17 mouse cellular contexts compared by ENCODE assay signal in genomic region chr4:32386346-32386745, GRCm38 (mm10).
DNase-seq lines count a peak whose midpoint lies in the region; ATAC-seq and TF ChIP-seq lines count a peak whose summit lies in the region.
"Had no signal": no experiment of that assay in that cellular context is flagged by ENCODE, and none has a peak within 500 bp of the region (broad histone marks: within the 10 kb centered on the region; RNA-seq: fewer than 3 reads in every experiment).

No protein-coding gene starts in this region.

- no peak overlapping the region for H3K4me2 ChIP-seq in heart, embryonic 13.5 days
- H3K4me2 ChIP-seq: hindbrain, embryonic 12.5 days; midbrain, embryonic 12.5 days; neural tube, embryonic 15.5 days; stomach, embryonic 15.5 days had no signal

- TF ChIP-seq POLR2A in cerebellum, adult 2 months (IDR thresholded peaks at IDR 0.05; ENCODE audit: borderline replicate concordance, insufficient read depth, low read length): no peak

- peak; percentile 17 for DNase-seq in kidney, postnatal 14 days
- no peak for DNase-seq in kidney, adult 9 months
- peak; percentile 24 for DNase-seq in gastrocnemius, postnatal 10 days
- peak; percentile 56 for DNase-seq in lung, postnatal 10 days
- DNase-seq in frontal cortex, postnatal 14 days (ENCODE audit: low spot score in 2 of 2): no peak
- DNase-seq in cerebellum, adult 2 months: no peak
- DNase-seq: adrenal gland, postnatal 10 days; cerebellum, adult 18-20 months; layer of hippocampus, postnatal 36 days had no signal

- no peak overlapping the region for H3K9ac ChIP-seq in heart, embryonic 13.5 days
- H3K9ac ChIP-seq: hindbrain, embryonic 12.5 days; midbrain, embryonic 12.5 days; neural tube, embryonic 15.5 days; stomach, embryonic 15.5 days had no signal

- no peak for TF ChIP-seq CTCF in cerebellum, adult 2 months (IDR thresholded peaks at IDR 0.05; ENCODE audit: borderline replicate concordance, insufficient read depth, low read depth, low read length)

- H3K9me3 ChIP-seq in heart, embryonic 13.5 days: no peaks in the 10 kb centered on the region
- H3K9me3 ChIP-seq: forebrain, embryonic 10.5 days; hindbrain, embryonic 12.5 days; midbrain, embryonic 12.5 days; neural tube, embryonic 15.5 days; stomach, embryonic 15.5 days had no signal

- WGBS in heart, embryonic 13.5 days: 54% methylated on average over 10 of the region's 10 CpGs
- 79% methylated on average over 10 of the region's 10 CpGs for WGBS in cerebellum, adult 2 months

- no peak for ATAC-seq in heart, embryonic 13.5 days (ENCODE audit: extremely low read depth, insufficient number of reproducible peaks, low FRiP score, low TSS enrichment)
- ATAC-seq: CD4-positive, CD25-positive, alpha-beta regulatory T cell, adult 4 months had no signal

- H3K4me3 ChIP-seq in heart, embryonic 13.5 days: no peak overlapping the region
- no peak overlapping the region for H3K4me3 ChIP-seq in cerebellum, adult 2 months (replicated peaks; ENCODE audit: insufficient read depth, low read depth, low read length)
- H3K4me3 ChIP-seq: forebrain, embryonic 10.5 days; hindbrain, embryonic 12.5 days; midbrain, embryonic 12.5 days; neural tube, embryonic 15.5 days; stomach, embryonic 15.5 days had no signal

- H3K27me3 ChIP-seq in heart, embryonic 13.5 days (replicated peaks): no peaks in the 10 kb centered on the region
- H3K27me3 ChIP-seq in cerebellum, adult 2 months (ENCODE audit: control insufficient read depth, insufficient read depth, low read length): no peaks in the 10 kb centered on the region
- H3K27me3 ChIP-seq: hindbrain, embryonic 12.5 days; midbrain, embryonic 12.5 days; neural tube, embryonic 15.5 days; stomach, embryonic 15.5 days had no signal

- H3K36me3 ChIP-seq in heart, embryonic 13.5 days: 0 out of 2 replicates have a peak, but pooled peaks cover 5% of the 10 kb centered on the region
- H3K36me3 ChIP-seq: forebrain, embryonic 10.5 days; hindbrain, embryonic 12.5 days; midbrain, embryonic 12.5 days; neural tube, embryonic 15.5 days; stomach, embryonic 15.5 days had no signal

- peaks cover 58% of the 10 kb centered on the region for H3K4me1 ChIP-seq in heart, embryonic 13.5 days
- H3K4me1 ChIP-seq in cerebellum, adult 2 months (ENCODE audit: control insufficient read depth, insufficient read depth, low read length): peaks cover 3% of the 10 kb centered on the region; the same call in 1 of the 2 replicates

- H3K27ac ChIP-seq in heart, embryonic 13.5 days (replicated peaks): peak overlapping the region; percentile 74
- no peak overlapping the region for H3K27ac ChIP-seq in cerebellum, adult 2 months (ENCODE audit: insufficient read depth, low read length)
- H3K27ac ChIP-seq: forebrain, embryonic 10.5 days; hindbrain, embryonic 12.5 days; macrophage; midbrain, embryonic 12.5 days had no signal

Comparison
In these comparisons a context has a peak if more than half of its experiments do, and no peak if none do; other contexts are left out.
1. DNase-seq: peak in kidney, postnatal 14 days (single experiment), gastrocnemius, postnatal 10 days (single experiment) and lung, postnatal 10 days (single experiment); none in kidney, adult 9 months (single experiment), frontal cortex, postnatal 14 days (0 of 2) and cerebellum, adult 2 months (0 of 2).